Mouse (Mus musculus): ENCODE data around the gene Nanos2. TPM values are rescaled to one million over a fixed set of nuclear protein-coding genes. Genes with fewer than 3 reads are reported as not detected.

Gene Nanos2
- total and polyA plus RNA-seq, 2 experiments from 2014 or later, result 1.3 to 3.7 TPM

DNA sequence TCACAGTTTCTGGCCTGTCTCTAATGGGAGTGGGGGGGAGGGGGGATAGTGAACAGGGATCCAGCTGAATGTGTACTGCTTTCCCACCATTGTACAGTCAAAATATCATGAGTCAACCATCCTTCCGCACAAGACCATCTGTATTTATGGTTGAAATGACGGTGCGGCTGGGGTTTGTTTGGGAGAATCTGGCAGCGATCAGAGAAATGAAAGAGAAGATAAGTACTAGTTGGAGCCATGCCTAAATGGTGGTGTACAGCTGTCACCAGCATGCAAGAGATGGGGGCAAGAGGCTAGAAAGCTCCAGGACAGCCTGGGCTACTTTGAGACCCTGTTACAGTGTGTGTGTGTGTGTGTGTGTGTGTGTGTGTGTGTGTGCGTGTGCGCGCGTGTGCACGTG is 8.8 kb upstream of the Nanos2 start:
- Histone ChIP-seq H3K4me2 (ENCODE audit: low read depth, low read length, poor library complexity, severe bottlenecking) (no peak overlapping the region), H3K27ac (ENCODE audit: low read depth, low read length) (no peak overlapping the region), H3K36me3 (ENCODE audit: insufficient read depth, low read length) (no peaks in the 10 kb centered on the region), H3K27me3 (ENCODE audit: insufficient read depth, low read length) (no peaks in the 10 kb centered on the region), H3K4me1 (ENCODE audit: insufficient read depth, low read length) (no peaks in the 10 kb centered on the region), H3K9ac (replicated peaks; ENCODE audit: low read length, poor library complexity, severe bottlenecking) (no peak overlapping the region), H3K4me3 (ENCODE audit: low read depth, low read length) (no peak overlapping the region), H3K9me3 (ENCODE audit: low read length) (no peaks in the 10 kb centered on the region)
- DNase-seq (ENCODE audit: low spot score), result no peak
- 89% methylated on average over 9 of the region's 9 CpGs for WGBS
- TF ChIP-seq CTCF (IDR thresholded peaks at IDR 0.05), result no peak
- no peak for ATAC-seq (ENCODE audit: low FRiP score)

DNA sequence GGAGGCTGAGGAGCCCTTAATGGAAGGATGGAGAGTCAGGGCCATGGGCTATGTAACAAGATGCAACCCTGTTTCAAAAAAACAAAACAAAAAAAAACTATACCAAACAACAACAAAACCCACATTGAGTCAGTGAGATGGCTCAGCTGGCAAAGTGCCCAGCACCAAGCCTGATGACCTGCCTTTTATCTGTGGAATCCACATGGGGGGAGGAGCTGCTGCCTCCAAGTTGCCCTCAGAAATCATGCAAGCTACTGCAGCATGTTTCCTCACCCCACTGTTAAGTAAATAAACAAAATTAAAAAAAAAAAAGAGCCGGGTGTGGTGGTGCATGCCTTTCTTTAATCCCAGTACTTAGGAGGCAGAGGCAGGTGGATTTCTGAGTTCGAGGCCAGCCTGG is 697 bp upstream of the Nanos2 start:
- H3K4me2 ChIP-seq (ENCODE audit: low read depth, low read length, poor library complexity, severe bottlenecking), result no peak overlapping the region
- no peaks in the 10 kb centered on the region for H3K27me3 ChIP-seq (ENCODE audit: insufficient read depth, low read length)
- 82% methylated on average over 2 of the region's 2 CpGs for WGBS
- H3K36me3 ChIP-seq (ENCODE audit: insufficient read depth, low read length), result no peaks in the 10 kb centered on the region
- no peak for DNase-seq (ENCODE audit: low spot score)
- no peak for TF ChIP-seq CTCF (IDR thresholded peaks at IDR 0.05)
- no peak overlapping the region for H3K27ac ChIP-seq (ENCODE audit: low read depth, low read length)
- ATAC-seq (ENCODE audit: low FRiP score), result no peak
- H3K9me3 ChIP-seq (ENCODE audit: low read length), result no peaks in the 10 kb centered on the region
- no peak overlapping the region for H3K4me3 ChIP-seq (ENCODE audit: low read depth, low read length)
- H3K4me1 ChIP-seq (ENCODE audit: insufficient read depth, low read length), result 0 out of 2 replicates have a peak, but pooled peaks cover 2% of the 10 kb centered on the region
- no peak overlapping the region for H3K9ac ChIP-seq (replicated peaks; ENCODE audit: low read length, poor library complexity, severe bottlenecking)

DNA sequence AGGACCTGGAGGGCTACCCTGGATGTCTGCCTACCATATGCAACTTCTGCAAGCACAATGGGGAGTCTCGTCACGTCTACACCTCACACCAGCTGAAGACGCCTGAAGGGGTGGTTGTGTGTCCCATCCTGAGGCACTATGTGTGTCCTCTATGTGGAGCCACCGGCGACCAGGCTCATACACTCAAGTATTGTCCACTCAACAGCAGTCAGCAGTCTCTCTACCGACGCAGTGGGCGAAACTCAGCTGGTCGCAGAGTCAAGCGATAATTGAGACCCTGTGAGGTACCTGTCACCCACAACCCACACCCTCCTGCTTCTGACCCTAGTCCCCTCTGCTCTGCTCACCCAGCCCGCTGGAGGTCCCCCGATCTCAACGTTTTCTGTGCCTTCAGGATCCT is 547 bp downstream of the Nanos2 start:
- H3K9ac ChIP-seq (replicated peaks; ENCODE audit: low read length, poor library complexity, severe bottlenecking), result no peak overlapping the region
- ATAC-seq (ENCODE audit: low FRiP score) (no peak), DNase-seq (ENCODE audit: low spot score) (no peak)
- no peak for TF ChIP-seq CTCF (IDR thresholded peaks at IDR 0.05)
- no peaks in the 10 kb centered on the region for H3K36me3 ChIP-seq (ENCODE audit: insufficient read depth, low read length)
- H3K4me2 ChIP-seq (ENCODE audit: low read depth, low read length, poor library complexity, severe bottlenecking), result no peak overlapping the region
- H3K4me1 ChIP-seq (ENCODE audit: insufficient read depth, low read length), result peaks cover 2% of the 10 kb centered on the region; the same call in 1 of the 2 replicates
- H3K27ac ChIP-seq (ENCODE audit: low read depth, low read length), result no peak overlapping the region
- no peaks in the 10 kb centered on the region for H3K9me3 ChIP-seq (ENCODE audit: low read length)
- no peaks in the 10 kb centered on the region for H3K27me3 ChIP-seq (ENCODE audit: insufficient read depth, low read length)
- WGBS, result 77% methylated on average over 13 of the region's 13 CpGs
- H3K4me3 ChIP-seq (ENCODE audit: low read depth, low read length), result no peak overlapping the region

DNA sequence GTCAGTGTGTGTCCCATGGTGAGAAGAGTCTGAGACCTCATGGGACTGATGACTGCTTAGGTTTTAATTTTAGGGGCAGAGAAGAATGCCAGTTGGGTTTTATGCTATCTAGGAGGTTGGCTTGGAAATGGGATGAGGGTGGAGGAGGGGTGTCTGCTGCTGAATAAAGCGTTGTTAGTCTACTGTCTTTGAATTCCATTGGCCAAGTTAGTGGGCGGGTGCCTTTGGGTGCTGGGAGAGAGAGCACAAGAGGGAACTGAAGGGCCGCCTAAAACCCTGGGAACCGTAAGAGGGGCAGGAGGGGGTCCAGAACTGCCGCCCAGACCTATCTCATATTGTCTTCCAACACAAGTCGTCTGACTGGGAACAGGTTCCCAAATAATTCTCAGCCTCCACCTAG is 1.6 kb downstream of the Nanos2 start:
- Histone ChIP-seq H3K36me3 (ENCODE audit: insufficient read depth, low read length) (no peaks in the 10 kb centered on the region; the same call in 1 of the 2 replicates), H3K9ac (replicated peaks; ENCODE audit: low read length, poor library complexity, severe bottlenecking) (no peak overlapping the region), H3K4me1 (ENCODE audit: insufficient read depth, low read length) (peaks cover 10% of the 10 kb centered on the region), H3K27me3 (ENCODE audit: insufficient read depth, low read length) (no peaks in the 10 kb centered on the region), H3K9me3 (ENCODE audit: low read length) (no peaks in the 10 kb centered on the region), H3K4me2 (ENCODE audit: low read depth, low read length, poor library complexity, severe bottlenecking) (no peak overlapping the region), H3K27ac (ENCODE audit: low read depth, low read length) (no peak overlapping the region), H3K4me3 (ENCODE audit: low read depth, low read length) (no peak overlapping the region)
- WGBS, result 75% methylated on average over 6 of the region's 6 CpGs
- ATAC-seq (ENCODE audit: low FRiP score) (no peak), DNase-seq (ENCODE audit: low spot score) (no peak)
- TF ChIP-seq CTCF (IDR thresholded peaks at IDR 0.05), result no peak

DNA sequence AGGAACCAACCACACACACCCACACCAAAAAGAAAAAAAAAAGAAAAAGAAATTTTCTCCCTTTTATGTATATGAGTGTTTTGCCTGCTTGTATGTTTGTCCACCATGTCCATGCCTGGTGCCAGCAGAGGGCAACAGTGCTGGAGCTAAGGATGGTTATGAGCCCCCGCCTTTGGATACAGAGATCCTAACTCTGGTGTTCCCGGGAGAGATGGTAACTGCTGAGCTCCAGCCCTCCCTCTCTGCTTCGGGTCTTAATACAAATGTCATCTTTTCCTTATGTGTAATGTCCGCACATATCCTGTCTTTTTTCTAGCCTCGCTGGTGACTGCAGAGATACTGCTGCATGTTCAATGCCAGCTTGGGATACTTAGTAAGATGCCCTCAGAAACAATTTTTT is 2.8 kb downstream of the Nanos2 start:
- Histone ChIP-seq H3K27me3 (ENCODE audit: insufficient read depth, low read length) (no peaks in the 10 kb centered on the region), H3K36me3 (ENCODE audit: insufficient read depth, low read length) (no peaks in the 10 kb centered on the region; the same call in 1 of the 2 replicates), H3K4me2 (ENCODE audit: low read depth, low read length, poor library complexity, severe bottlenecking) (peak overlapping the region; percentile 44), H3K27ac (ENCODE audit: low read depth, low read length) (peak overlapping the region; percentile 73), H3K4me1 (ENCODE audit: insufficient read depth, low read length) (peaks cover 17% of the 10 kb centered on the region), H3K9ac (replicated peaks; ENCODE audit: low read length, poor library complexity, severe bottlenecking) (peak overlapping the region; percentile 37; the same call in 1 of the 2 replicates), H3K9me3 (ENCODE audit: low read length) (no peaks in the 10 kb centered on the region), H3K4me3 (ENCODE audit: low read depth, low read length) (peak overlapping the region; percentile 61)
- DNase-seq (ENCODE audit: low spot score) (peak; percentile 74), ATAC-seq (ENCODE audit: low FRiP score) (peak; percentile 28; the same call in 1 of the 2 replicates)
- peak; percentile 71 for TF ChIP-seq CTCF (IDR thresholded peaks at IDR 0.05)
- 1% methylated on average over 5 of the region's 5 CpGs for WGBS

DNA sequence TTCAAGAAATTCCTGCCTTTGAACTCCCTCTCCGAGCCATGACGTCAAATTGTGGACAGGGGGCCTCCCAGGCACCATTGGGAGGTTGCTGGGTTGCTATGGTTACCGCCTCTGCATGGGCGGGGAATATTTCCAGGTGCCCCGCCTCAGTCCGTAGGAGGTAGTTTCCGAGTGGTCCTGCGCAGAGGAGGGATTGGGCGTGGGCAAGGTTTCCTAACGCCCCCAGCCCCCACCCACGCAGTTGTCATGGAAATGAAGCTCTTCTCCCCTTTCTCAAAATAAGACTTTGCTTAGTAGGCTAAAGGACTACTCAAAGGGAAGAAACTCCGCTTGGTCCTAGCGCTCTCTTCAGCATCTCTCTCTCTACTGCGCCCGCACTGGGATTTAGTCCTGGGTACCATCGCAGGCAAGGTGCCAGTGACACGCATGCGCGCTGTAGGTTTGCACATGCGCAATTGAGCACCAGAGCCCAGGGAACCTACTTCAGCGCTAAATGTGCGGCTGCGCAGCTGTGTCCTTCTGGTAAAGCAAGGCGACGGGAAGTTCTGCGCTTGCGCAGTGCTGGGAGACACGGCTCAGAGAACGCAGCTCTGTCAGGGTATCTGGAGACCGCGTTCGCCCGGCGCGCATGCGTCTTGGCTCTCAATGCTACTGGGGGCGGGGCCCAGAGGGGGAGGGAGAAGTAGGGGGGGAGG is 3.5 kb downstream of the Nanos2 start, which contains the start of gene Mypop:
Mypop (plus strand) TSS at position 645 of the 695 bp plus-strand sequence.
- Histone ChIP-seq H3K27ac (ENCODE audit: low read depth, low read length) (peak within 1 kb of the TSS; percentile 73), H3K9ac (replicated peaks; ENCODE audit: low read length, poor library complexity, severe bottlenecking) (peak within 1 kb of the TSS; percentile 74), H3K4me1 (ENCODE audit: insufficient read depth, low read length) (peaks cover 17% of the 10 kb centered on the region), H3K4me2 (ENCODE audit: low read depth, low read length, poor library complexity, severe bottlenecking) (peak within 1 kb of the TSS; percentile 78), H3K36me3 (ENCODE audit: insufficient read depth, low read length) (no peaks in the 10 kb centered on the region; the same call in 1 of the 2 replicates), H3K27me3 (ENCODE audit: insufficient read depth, low read length) (no peaks in the 10 kb centered on the region), H3K9me3 (ENCODE audit: low read length) (no peaks in the 10 kb centered on the region), H3K4me3 (ENCODE audit: low read depth, low read length) (peak within 1 kb of the TSS; percentile 61)
- under 1% methylated on average over 35 of the region's 37 CpGs for WGBS
- peak; percentile 92 for ATAC-seq (ENCODE audit: low FRiP score)
- peak; percentile 100 for DNase-seq (ENCODE audit: low spot score)
- TF ChIP-seq CTCF (IDR thresholded peaks at IDR 0.05), result peak; percentile 27; the same call in 1 of the 2 replicates
